Mouse (Mus musculus) stomach, postnatal 0 days (tissue): ENCODE results near the gene Psd. TPM values are rescaled to one million over a fixed set of nuclear protein-coding genes. Genes with fewer than 3 reads are reported as not detected.

Experiments used
- ATAC-seq: fragments of 200-750 bp; cut with Nextera tagmentation; 2 replicates; pipeline ENCODE4 v1.8.0; 2017; ENCODE audit not compliant: low FRiP score, low TSS enrichment
- DNase-seq: peaks from one replicate; pipeline ENCODE4 v3.0.0-alpha.2; 2016; ENCODE audit warnings: low spot score
- H3K27ac ChIP-seq: fragments of 300-500 bp; sonication (generic); replicated peaks from 2 replicates; pipeline ENCODE4 v1.5.1; 2014; ENCODE audit warnings: mild to moderate bottlenecking, control low read depth
- H3K27me3 ChIP-seq: fragments of 300-500 bp; sonication (generic); 2 replicates; pipeline ENCODE4 v1.6.1; 2014; ENCODE audit warnings: low read length; ENCODE audit not compliant: control insufficient read depth, insufficient read depth
- H3K36me3 ChIP-seq: fragments of 300-500 bp; sonication (generic); 2 replicates; pipeline ENCODE4 v1.6.1; 2014; ENCODE audit warnings: low read length, mixed read lengths; ENCODE audit not compliant: control insufficient read depth, insufficient read depth
- H3K4me1 ChIP-seq: fragments of 300-500 bp; sonication (generic); replicated peaks from 2 replicates; pipeline ENCODE4 v1.6.1; 2014; ENCODE audit warnings: antibody characterized with exemption; ENCODE audit not compliant: control insufficient read depth, insufficient read depth
- H3K4me2 ChIP-seq: fragments of 300-500 bp; sonication (generic); replicated peaks from 2 replicates; pipeline ENCODE4 v1.6.1; 2014; ENCODE audit warnings: low read depth, mild to moderate bottlenecking, control low read depth, moderate library complexity
- H3K4me3 ChIP-seq: fragments of 300-500 bp; sonication (generic); 2 replicates; pipeline ENCODE4 v1.5.1; 2014; ENCODE audit warnings: low read depth, low read length, control low read depth
- H3K9ac ChIP-seq: fragments of 300-500 bp; sonication (generic); 2 replicates; pipeline ENCODE4 v1.6.1; 2014; ENCODE audit warnings: mild to moderate bottlenecking, low read length, control low read depth, mixed read lengths
- H3K9me3 ChIP-seq: fragments of 300-500 bp; sonication (generic); 2 replicates; pipeline ENCODE4 v1.6.1; 2016; ENCODE audit warnings: low read length; ENCODE audit not compliant: control insufficient read depth
- CTCF ChIP-seq: IDR thresholded peaks from 2 replicates; pipeline ENCODE4 v1.5.1; 2016; ENCODE audit warnings: antibody characterized with exemption, low read depth, mild to moderate bottlenecking, moderate library complexity
- EP300 ChIP-seq: optimal IDR thresholded peaks from 2 replicates; pipeline ENCODE3; 2016; ENCODE audit warnings: antibody characterized with exemption
- WGBS: fragments of 180-500 bp; shearing (Covaris S2); extraction: QIAGEN DNeasy Blood & Tissue Kit; methylation state at CpG from one replicate; pipeline ENCODE4 v1.1.7; 2014; 5-methylcytosine and 5-hydroxymethylcytosine counted together
- polyA plus RNA-seq: library from polyadenylated mRNA; unstranded; fragments of >200 nt; fragmentation: Nextera tagmentation; extraction: Ambion mirVana; gene quantifications from 2 replicates; pipeline ENCODE4 v1.2.1, GENCODE M21; 2015

Gene Psd
- polyA plus RNA-seq, 1 experiment from 2014 or later: 44.9 TPM

GRCm38 (mm10) chr19:46363294-46364009, 36.5 kb upstream of the Psd start:
- WGBS: 69% methylated on average over 11 of the region's 11 CpGs
- Histone ChIP-seq H3K4me3 (no peak overlapping the region), H3K9me3 (no peaks in the 10 kb centered on the region), H3K36me3 (no peaks in the 10 kb centered on the region), H3K27me3 (no peaks in the 10 kb centered on the region), H3K4me2 (no peak overlapping the region), H3K4me1 (no peaks in the 10 kb centered on the region), H3K9ac (no peak overlapping the region), H3K27ac (no peak overlapping the region)
- TF ChIP-seq CTCF: no peak
- no peak for ATAC-seq
- no peak for DNase-seq

DNA sequence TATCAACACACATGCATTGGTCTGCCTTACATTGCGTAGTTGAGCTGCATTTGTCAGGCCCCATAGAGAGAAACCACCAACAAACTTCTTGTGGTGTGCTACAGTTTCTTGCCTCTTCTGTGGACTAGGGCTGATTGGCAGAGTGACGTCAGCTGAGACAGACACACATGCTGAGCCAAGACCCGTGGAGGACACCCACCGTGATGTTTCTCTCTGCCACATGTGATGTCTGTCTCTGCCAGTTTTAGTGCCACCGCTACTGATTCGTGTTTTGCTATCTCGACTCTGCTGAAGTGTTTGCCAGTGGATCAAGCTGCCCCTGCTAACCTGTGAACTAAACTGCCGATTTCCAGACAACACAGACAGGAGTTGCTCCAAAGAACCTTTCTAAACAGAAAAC, 35.1 kb upstream of the Psd start:
- H3K4me3 ChIP-seq: no peak overlapping the region
- DNase-seq: no peak
- no peak overlapping the region for H3K9ac ChIP-seq
- ATAC-seq: no peak
- no peak overlapping the region for H3K27ac ChIP-seq
- H3K36me3 ChIP-seq: no peaks in the 10 kb centered on the region
- TF ChIP-seq CTCF (no peak), EP300 (no peak)
- H3K4me1 ChIP-seq: no peaks in the 10 kb centered on the region
- no peaks in the 10 kb centered on the region for H3K27me3 ChIP-seq
- WGBS: 84% methylated on average over 8 of the region's 8 CpGs
- no peak overlapping the region for H3K4me2 ChIP-seq
- no peaks in the 10 kb centered on the region for H3K9me3 ChIP-seq

- WGBS: 53% methylated on average over 4 of the region's 4 CpGs
- ATAC-seq: peak; percentile 33; the same call in 1 of the 2 replicates
- peak overlapping the region; percentile 79 for H3K27ac ChIP-seq
- H3K4me2 ChIP-seq: peak overlapping the region; percentile 80; the same call in 1 of the 2 replicates
- no peak overlapping the region for H3K4me3 ChIP-seq
- no peak for TF ChIP-seq CTCF
- no peak for TF ChIP-seq EP300
- H3K36me3 ChIP-seq: no peaks in the 10 kb centered on the region
- no peaks in the 10 kb centered on the region for H3K4me1 ChIP-seq
- no peaks in the 10 kb centered on the region for H3K9me3 ChIP-seq
- H3K9ac ChIP-seq: no peak overlapping the region
- DNase-seq: peak; percentile 26
- no peaks in the 10 kb centered on the region for H3K27me3 ChIP-seq
Measured at GRCm38 (mm10) chr19:46358381-46358780, 31.4 kb upstream of the Psd start.

DNA sequence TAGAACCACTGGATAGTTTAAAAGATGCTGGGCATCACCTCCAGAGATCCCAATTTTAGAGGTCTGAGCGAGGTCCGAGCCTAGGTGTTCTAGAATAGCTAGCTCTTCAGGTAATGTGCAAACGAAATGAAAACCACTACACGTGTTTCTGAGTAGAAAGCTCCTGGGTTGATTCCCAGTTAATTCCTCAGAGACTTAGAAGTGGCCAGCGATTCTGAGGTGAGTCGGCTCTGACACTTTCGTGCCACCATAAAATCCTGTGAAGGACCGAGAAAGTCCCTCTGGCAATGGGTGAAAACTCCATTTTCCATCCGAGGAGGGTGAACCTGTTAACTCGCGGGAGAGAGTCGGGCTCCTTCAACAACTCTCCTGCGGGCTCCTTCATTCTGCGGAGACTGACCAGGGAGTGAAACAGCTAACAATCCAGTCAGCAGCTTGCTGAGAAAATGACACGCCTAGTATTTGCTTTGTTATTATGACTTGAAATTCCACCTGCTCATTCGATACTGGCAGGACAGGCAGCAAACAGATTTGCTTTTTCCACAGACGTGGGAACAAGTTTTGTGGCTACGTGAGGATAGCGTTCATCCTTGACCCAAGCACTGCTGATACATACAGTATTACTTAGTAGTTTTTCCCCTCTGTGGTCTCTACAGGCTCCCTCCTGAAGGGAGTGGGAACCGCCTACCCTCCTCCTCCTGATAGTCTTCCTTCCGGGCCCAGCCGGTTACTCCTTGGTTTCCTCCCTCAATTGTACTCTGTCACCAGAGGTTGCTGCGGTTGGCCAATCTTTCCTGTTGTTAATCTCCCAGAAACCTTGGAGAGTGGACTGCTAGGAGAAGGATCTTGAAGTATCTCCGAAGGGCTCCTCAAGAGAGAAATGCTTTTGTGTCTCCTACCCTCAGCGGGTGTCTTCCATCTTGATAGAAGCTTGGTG, 30.7 kb upstream of the Psd start:
- Histone ChIP-seq H3K9me3 (no peaks in the 10 kb centered on the region), H3K27me3 (no peaks in the 10 kb centered on the region), H3K27ac (peak overlapping the region; percentile 79), H3K4me1 (no peaks in the 10 kb centered on the region), H3K36me3 (no peaks in the 10 kb centered on the region), H3K4me3 (peak overlapping the region; percentile 49), H3K9ac (peak overlapping the region; percentile 61), H3K4me2 (peak overlapping the region; percentile 80)
- DNase-seq: peak; percentile 67
- 15% methylated on average over 25 of the region's 25 CpGs for WGBS
- peak; percentile 78 for ATAC-seq
- TF ChIP-seq CTCF: no peak
- TF ChIP-seq EP300: no peak

GRCm38 (mm10) chr19:46356701-46357138, 29.8 kb upstream of the Psd start:
- Histone ChIP-seq H3K4me1 (no peaks in the 10 kb centered on the region), H3K4me2 (peak overlapping the region; percentile 80), H3K9ac (peak overlapping the region; percentile 61), H3K27ac (peak overlapping the region; percentile 79), H3K4me3 (peak overlapping the region; percentile 49), H3K9me3 (no peaks in the 10 kb centered on the region), H3K36me3 (no peaks in the 10 kb centered on the region), H3K27me3 (no peaks in the 10 kb centered on the region)
- under 1% methylated on average over 29 of the region's 29 CpGs for WGBS
- DNase-seq (peak; percentile 93), ATAC-seq (peak; percentile 83)
- TF ChIP-seq EP300 (no peak), CTCF (no peak)
